Mouse (Mus musculus): Measurements from ENCODE around the gene Gm20388.

GRCm38 (mm10) chr8:122969964-122970620, 3059.5 kb downstream of the Gm20388 start:
- no peak for TF ChIP-seq POLR2A (IDR thresholded peaks at IDR 0.05; ENCODE audit: insufficient read depth, low read depth, low read length)
- no peak for TF ChIP-seq CTCF (IDR thresholded peaks at IDR 0.05; ENCODE audit: insufficient read depth, low read depth, low read length)

Measured in olfactory bulb, adult 2 months (tissue).